Mouse (Mus musculus) neutrophil, adult 5-6 weeks (primary cell): ENCODE results near the gene Sdhb. TPM values are rescaled to one million over a fixed set of nuclear protein-coding genes. Genes with fewer than 3 reads are reported as not detected.

Experiments used
- ATAC-seq: fragments of 151-379, 151-347 bp; 2 replicates; pipeline ENCODE4 v1.8.0; 2017; ENCODE audit warnings: mild to moderate bottlenecking, moderate TSS enrichment; ENCODE audit not compliant: insufficient number of reproducible peaks, poor library complexity, low FRiP score, severe bottlenecking; ENCODE audit errors: extremely low read depth
- total RNA-seq: library from RNA; stranded (forward); fragments of 200-1000 nt; gene quantifications from 2 replicates; pipeline ENCODE4 v1.2.3, GENCODE M21; 2017

The Sdhb gene
- total RNA-seq, 1 experiment from 2014 or later = 72.5 TPM

DNA sequence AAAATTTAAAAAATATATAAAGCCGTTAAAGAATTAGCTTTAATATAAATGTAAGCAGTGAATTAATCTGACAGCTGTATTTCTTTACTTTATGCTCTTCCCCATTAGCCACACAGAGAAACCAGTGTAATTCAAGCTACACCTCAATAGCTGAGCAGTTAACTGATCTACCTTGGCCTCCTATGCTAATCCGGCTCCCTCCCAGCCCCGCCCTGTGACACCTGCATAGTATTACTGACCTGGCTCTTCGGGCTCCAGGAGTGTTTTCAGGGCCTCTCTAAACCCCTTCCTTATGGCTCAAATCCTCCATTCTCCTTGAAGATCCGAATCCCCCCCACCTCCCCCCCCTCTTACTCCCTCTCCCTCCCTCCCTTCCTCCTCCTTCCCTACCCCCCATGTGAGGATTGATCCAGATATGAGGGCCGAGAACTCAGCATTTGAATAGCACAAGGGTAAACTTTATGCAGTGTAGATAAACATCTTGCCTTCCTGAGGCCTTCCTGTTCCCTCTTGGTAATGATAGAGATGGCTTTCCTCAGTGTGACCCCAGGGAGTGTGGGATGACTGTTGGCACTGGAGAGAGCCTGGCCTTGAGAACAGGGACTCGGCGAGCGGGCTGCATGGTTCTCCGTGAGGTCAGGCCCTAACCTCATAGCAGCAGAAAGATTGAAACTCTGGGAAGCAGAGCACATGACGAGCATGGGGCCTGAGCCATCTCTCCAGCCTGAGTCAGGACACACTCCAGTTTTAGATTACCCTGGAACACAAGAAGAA lies 6.6 kb downstream of the Sdhb start:
- no peak for ATAC-seq

DNA sequence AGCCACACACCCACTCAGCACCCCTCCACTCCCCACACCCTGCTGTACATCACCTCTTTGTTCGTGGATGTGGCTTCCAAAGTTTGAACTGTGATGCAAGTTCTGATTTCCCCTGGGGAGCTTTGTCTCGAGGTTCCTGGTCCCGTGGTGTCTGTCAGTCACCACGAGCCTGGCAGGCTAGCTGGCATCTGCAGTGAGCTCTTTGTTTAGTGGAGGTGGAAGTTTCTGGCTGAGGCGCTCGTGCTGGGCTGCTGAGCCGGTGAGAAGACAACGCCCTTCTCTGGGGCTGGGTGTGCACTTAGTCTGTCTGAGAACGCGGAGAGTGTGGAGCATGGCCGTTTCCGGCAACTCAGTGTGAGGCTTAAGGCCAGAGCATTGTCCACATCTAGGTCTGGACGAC lies 10.7 kb downstream of the Sdhb start:
- no peak for ATAC-seq

DNA sequence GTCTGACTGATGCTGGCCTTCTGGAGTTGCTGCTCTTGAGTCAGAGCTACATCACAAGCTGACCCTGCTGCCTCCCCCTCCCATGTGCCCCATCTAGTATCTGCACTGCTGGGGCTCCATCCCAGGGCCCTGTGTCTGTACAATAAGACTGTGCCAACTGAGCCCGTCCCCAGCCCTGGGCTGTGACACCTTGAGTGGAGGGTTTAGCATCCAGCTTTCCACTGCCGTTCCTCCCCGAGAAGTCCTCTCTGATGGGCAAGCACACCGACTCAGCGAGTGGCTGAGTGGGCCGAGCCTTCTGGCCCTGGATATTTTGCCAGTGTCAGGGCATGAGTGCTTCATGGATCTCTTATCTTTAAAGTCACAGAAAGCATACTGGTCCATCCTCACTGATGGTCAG lies 13.4 kb downstream of the Sdhb start:
- ATAC-seq = no peak

DNA sequence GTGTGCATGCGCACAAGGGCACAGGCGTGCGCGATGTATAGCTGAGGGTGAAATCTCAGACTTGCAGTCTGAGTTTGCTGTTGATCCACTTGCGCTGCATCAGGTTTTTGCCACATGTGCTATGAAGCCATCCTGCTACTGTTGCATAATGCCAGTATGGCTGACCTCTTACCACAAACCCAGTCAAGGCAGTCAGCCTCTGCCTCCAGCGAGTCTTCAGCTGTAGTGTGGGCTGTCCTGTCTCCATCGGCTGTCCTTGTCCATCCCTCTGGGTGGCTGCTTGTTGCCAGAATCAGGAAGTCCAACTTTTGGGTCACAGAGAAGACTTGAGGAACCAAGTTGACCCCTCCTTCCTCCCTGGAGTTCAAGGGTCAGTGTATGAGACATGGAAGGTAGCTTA lies 14.4 kb downstream of the Sdhb start:
- peak; percentile 46 for ATAC-seq

DNA sequence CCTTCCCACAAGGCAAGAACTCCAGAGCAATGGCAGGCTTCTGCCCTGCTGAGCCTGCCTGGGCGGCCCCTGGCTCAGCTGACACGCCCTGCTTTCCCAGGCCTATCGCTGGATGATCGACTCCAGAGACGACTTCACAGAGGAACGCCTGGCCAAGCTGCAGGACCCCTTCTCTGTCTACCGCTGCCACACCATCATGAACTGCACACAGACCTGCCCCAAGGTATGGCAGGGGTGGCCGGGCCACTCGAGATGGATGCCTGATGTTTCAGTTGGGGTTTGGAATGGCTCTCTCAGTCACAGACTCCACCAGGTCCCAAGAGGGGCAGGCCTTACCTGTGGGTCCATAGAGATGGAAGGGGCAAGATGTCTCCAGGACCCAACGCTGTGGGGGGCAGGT lies 16.3 kb downstream of the Sdhb start:
- no peak for ATAC-seq

DNA sequence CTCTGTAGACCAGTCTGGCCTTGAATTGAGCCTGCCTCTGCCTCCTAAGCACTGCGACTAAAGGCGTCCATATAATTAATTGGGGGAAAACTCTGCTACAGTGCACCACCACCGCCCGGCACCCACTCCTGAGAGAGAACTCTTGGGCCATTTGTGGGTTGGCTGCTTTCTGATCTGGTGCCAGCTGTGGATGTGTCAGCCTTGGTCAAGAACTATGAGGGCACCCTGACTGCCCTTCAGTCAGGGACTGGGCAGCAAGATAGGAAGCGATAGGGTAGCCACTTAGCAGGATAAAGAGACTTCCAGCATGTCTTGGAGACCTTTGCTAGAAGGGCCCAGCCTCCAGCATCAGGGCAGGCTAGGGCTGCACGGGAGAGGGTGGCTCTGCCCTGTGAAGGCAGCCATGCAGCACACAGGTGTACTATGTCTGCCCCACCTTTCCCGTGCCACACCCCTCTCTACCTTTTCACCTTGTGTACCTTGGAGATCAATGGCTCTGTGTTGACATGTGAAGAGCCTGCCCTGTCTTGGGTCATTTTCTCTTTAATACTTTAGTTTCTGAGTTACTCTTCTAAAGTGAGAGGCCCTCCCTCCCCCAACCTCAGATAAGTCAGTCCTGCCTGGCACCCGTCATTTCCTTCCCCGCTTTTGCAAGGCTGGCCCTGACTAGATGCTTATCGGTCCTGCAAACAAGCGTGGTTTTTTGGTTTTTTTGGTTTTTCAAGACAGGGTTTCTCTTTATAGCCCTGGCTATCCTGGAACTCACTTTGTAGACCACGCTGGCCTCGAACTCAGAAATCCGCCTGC lies 17.1 kb downstream of the Sdhb start:
- ATAC-seq = no peak

DNA sequence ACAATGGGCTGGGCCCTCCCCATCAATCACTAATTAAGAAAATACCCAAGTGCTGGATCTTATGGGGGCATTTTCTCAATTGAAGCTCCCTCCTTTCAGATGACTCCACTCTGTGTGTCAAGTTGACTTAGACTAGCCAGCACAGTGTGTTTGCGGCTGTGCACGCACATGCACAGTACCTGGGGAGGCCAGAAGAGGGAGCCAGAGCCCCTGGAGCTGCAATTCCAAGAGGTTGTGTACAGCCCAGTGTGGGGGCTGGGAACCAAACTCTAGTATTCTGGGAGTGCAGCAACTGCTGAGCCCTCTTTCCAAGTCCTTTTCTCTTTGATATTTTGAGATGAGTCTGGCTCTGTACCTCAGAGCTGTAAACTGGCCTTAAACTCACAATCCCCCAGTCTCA lies 20.6 kb downstream of the Sdhb start:
- ATAC-seq = no peak

DNA sequence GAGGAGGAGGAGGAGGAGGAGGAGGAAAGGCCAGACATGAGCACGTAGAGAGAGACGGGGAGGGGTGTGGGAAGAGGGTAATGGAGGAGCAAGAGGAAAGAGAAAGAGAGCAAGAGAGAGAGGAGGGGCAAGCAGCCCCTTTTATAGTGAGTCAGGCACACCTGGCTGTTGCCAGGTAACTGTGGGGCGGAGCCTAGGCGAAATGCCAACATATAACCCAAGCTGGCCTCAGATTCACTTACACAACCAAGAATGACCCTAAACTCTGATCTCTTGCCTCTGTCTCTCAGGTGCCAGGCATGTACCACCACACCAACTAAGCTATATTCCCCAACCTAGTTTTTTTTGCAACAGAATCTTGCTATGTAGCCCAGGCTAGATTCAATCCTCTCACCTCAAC lies 21.8 kb downstream of the Sdhb start:
- no peak for ATAC-seq

DNA sequence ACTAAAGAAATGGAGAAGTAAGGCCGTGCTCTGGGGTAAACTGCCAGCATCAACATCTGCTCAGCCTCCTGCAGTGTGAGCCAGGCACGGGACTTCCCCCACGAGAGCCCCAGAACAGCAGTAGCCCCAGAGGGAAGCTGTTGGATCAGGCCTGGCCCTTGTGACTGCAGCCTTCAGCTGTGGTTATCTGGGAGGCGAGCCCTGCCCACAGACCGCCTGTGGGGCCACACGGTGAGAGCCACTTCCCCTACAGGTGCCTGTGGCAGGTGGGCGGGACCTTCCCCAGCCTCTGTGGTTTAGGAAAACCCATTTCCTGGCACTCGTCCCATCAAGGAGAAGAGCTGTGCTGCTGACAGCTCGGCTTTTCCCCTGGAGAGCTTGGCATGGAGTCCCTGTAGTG lies 22.4 kb downstream of the Sdhb start:
- ATAC-seq = peak; percentile 90

DNA sequence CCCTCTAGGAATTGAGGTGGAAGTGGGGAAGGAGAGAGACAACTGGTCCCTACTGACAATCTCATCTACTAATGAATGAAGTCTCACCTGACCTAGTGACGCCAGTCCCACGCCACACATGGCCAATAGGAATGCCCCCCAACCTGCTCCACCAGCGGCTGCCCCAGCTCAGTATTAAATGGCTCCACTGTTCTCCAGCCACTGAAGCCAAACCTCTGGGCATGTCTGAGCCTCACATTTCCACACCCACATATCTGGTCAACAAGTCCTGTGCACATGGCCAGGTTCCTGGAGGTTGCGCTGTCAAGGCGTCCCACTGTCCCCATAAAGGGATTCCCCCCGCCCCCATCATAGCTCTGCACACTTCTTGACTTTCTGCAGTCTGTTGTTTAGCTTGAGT lies 23.5 kb downstream of the Sdhb start:
- ATAC-seq = no peak

DNA sequence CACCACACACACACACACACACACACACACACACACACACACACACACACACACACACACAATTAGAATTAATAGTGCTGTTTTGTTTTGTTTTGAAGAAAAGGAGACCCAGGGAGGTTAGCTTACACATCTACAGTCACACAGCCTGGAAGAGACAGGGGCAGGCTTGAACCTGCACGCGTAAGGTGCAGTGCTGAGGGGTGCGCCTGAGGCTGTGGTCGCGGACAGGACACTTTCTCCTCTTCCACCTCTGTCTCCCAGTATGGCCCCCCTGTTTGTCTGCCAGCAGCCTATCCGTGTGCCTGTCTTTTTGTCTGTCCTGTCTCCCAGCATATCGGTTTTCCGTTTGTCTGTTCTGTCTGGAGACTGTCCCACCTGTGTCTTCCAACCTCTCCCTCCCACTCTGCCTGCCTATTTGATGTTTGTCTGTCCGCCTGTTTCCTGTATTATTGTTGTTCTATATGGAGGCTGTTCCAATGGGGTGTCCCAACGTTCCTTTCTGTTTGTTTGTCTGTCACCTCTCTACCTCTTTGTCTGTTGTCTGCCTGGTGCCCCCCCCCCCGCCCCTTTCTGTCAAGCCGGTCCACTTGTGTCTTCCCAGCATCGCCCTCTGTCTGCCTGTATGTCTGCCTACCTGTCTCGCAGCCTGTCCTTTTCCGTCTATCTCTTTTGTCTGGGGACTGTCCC lies 25.2 kb downstream of the Sdhb start:
- no peak for ATAC-seq

DNA sequence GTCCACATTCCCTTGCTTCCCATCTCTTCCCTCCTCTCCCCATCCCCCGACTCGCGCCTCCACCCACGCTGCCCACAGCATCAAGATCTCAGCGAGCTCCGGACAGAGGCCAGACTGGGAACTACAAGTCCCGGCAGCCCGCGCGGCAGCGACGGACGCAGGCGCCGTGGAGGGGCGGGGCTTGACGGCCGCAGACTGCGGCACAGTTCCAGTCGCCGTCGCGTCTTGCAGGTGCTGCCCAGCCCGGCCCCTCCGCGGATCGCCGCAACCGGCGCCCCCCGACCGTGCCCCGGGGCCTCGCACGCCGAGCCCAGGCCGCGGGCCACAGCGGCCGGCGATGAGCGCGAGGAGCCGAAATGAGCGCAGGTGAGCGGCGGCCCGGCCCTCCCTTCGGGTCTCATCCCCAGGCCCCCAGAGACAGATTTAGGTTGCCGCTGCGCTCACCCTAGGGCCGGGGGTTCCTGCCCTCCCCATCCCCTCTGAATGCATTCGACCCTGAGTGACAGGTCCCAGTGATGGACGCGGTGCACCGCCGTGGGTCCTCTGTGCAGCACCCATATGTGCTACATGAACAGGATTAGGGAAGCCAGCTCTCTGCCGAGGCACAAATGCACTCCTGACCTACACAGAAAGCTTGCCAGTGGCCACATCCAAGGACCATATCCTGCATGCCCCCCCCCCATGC lies 25.9 kb downstream of the Sdhb start, which contains the start of gene Atp13a2:
TSS of gene Atp13a2 (plus strand) at position 163 of the 685 bp plus-strand sequence.
- peak; percentile 51 for ATAC-seq

DNA sequence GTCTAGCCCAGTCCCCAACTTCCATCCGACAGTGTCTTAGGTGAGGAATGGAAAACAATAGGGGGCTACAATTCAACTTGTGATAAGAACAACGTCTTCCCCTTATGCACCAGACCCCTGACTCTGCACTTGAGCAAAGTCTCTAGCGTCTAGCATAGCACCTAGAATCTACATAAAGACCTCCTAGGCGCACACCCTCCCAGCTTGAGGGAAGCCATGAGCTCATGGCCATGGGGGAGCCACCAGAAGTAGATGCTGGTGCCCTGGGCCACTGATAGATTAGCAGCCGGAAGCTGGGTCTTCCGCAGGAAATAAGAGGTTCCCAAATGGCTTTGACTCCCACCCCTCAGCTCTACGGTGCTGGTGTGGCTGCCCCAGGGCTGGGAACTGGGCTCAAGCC lies 26.5 kb downstream of the Sdhb start:
- ATAC-seq = no peak

DNA sequence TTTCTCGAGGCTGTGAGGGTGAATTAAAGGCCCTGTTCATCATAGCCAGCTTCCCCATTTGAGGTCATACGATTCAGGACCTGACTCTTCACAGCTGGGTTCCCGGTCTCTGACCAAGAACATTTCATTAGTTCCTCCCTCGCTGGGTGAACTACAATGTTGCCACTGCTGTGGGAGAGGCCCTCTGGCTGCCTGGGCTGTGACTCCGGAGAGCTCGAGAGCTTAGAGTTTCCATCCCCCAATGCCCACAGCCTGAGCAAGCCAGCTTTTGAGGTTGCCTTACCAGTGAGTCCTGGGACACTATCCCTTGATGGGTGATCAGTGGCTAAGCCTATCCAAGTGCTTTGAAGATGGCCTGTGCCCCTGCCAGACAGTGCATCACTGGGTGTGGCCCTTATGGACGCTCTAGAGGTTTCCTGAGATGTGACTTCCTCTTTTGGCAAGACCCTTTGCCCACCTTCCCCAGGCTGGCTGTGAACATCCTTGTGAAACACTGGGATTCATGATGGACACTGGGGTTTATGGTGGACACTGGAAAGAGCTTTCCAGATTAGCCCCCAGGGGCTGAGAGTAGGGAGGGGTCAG lies 27.8 kb downstream of the Sdhb start:
- peak; percentile 40 for ATAC-seq

DNA sequence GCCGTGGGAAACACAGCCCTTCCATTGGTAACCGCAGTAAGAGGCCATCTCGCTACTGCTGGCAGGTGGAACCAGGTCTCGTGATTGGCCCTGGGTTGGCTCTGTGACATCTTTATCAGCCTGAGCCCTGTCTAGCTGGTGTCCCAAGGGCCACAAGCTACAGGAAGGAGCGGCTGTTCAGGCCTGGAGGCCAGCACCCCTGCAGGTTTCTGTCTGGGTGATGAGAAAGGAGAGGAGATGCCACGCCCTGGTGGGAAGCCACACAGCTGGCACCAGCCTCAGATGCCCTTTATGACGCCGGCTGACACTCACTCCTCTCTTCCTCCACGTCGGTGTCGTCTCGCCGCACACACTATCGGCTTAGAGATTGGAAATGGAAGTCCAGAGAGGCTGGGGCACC lies 28.4 kb downstream of the Sdhb start:
- peak; percentile 30; the same call in 1 of the 2 replicates for ATAC-seq

DNA sequence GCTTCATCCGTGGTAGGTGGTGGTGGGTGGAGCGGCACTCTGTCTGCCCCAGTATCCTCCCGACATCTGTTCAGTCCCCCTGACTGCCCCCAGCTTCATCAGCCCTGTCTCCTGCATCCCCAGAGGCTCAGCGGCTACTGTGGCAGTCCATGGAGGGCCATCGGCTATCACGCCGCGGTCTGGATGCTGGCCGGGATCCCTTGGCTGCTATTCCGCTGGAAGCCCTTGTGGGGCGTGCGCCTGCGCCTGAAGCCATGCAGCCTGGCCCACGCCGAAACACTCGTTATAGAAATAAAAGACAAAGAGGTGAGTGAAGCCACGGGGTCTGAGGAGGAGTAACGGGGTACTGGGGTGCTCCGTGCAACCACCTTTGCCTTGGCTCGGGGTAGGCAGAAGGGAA lies 31.2 kb downstream of the Sdhb start:
- ATAC-seq = no peak

DNA sequence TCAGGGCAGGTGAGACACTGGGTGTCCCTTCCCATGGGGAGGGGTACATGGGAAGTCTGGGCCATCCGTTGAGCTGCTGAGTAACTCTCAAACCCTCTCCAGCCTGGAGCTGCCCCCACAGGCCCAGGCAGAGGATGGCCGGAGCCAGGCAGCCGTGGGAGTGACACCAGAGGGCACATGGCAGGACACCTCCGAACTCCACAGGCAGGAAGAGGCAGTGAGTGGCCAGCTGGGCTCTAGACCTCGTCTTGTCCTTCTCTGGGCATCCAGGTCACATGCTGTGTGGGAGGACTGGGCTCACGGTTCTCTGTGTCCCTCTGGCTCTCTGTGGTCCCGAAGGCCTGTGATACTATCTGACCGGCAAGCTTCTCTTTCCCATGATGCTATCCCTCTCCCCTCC lies 32.8 kb downstream of the Sdhb start:
- no peak for ATAC-seq

DNA sequence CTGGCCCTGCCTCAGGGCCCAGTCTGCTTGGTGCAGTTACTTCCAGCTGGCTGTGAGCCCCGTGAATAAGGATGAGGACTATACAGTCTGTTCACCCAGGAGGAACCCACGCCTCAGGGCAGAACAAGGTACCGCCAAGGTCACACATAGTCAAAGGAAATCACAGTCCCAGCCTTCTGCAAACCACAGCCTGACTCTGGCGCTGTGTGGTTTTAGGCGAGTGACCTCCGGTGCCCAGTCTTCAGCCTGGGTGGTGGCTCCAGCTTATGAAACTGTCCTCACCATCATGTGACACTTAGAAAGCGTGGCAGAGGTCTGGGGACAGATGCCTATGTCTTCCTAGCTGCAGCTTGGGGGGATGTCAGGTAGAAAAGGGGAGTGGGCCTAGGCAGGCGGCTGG lies 34.8 kb downstream of the Sdhb start:
- ATAC-seq = no peak

DNA sequence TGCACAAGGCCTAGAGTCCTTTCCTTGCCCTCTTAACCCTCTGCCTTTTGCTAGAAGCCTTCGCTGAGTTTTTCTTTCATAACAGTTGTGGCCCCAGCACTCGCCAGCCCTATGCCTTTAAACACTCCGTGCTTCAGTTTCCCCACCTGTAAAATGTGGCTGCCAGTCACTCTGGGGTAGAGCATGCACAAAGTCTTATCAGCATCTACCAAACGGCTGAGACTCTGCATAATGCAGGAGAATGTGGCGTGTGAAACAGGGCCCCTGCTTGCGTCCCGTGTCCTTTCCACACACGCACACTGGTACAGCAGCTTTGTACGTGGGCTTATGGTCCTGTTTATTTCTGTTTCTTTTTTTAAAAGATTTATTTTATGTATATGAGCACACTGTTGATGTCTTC lies 35.8 kb downstream of the Sdhb start:
- no peak for ATAC-seq
